Mouse (Mus musculus) heart, embryonic 15.5 days (tissue): Measurements from ENCODE around the gene Lgr4. TPM values are rescaled to one million over a fixed set of nuclear protein-coding genes. Genes with fewer than 3 reads are reported as not detected.

Experiments
- ATAC-seq: fragments of 200-750 bp; cut with Nextera tagmentation; replicated peaks from 2 replicates; pipeline ENCODE4 v1.8.0; 2017; ENCODE audit warnings: low read depth, moderate TSS enrichment; ENCODE audit not compliant: insufficient number of reproducible peaks, insufficient read depth, low FRiP score
- H3K27ac ChIP-seq: fragments of 300-500 bp; sonication (generic); 2 replicates; pipeline ENCODE4 v1.5.1; 2015; ENCODE audit warnings: mild to moderate bottlenecking, inconsistent platforms
- H3K27me3 ChIP-seq: fragments of 300-500 bp; sonication (generic); 2 replicates; pipeline ENCODE4 v1.6.1; 2015; ENCODE audit warnings: inconsistent platforms
- H3K36me3 ChIP-seq: fragments of 300-500 bp; sonication (generic); 2 replicates; pipeline ENCODE4 v1.6.1; 2015; ENCODE audit warnings: mild to moderate bottlenecking, inconsistent platforms
- H3K4me1 ChIP-seq: fragments of 300-500 bp; sonication (generic); replicated peaks from 2 replicates; pipeline ENCODE4 v1.6.1; 2015; ENCODE audit warnings: inconsistent platforms
- H3K4me2 ChIP-seq: fragments of 300-500 bp; sonication (generic); 2 replicates; pipeline ENCODE4 v1.6.1; 2015; ENCODE audit warnings: inconsistent platforms, mild to moderate bottlenecking, moderate library complexity
- H3K4me3 ChIP-seq: fragments of 300-500 bp; sonication (generic); 2 replicates; pipeline ENCODE4 v1.5.1; 2015; ENCODE audit warnings: mild to moderate bottlenecking, inconsistent platforms
- H3K9ac ChIP-seq: fragments of 300-500 bp; sonication (generic); 2 replicates; pipeline ENCODE4 v1.6.1; 2015; ENCODE audit warnings: mild to moderate bottlenecking, inconsistent platforms
- H3K9me3 ChIP-seq: fragments of 300-500 bp; sonication (generic); replicated peaks from 2 replicates; pipeline ENCODE4 v1.6.1; 2016; ENCODE audit warnings: inconsistent platforms
- WGBS: fragments of 180-500 bp; shearing (Covaris S2); methylation state at CpG from one replicate; pipeline ENCODE4 v1.1.7; 2015; ENCODE audit warnings: mixed read lengths; 5-methylcytosine and 5-hydroxymethylcytosine counted together
- polyA plus RNA-seq: library from polyadenylated mRNA; unstranded; fragments of >200 nt; fragmentation: Nextera tagmentation; extraction: Ambion mirVana; gene quantifications from 2 replicates; pipeline ENCODE4 v1.2.1, GENCODE M21; 2015

Gene Lgr4
- polyA plus RNA-seq, 1 experiment from 2014 or later: 11.3 TPM

- no peak overlapping the region for H3K9ac ChIP-seq
- no peaks in the 10 kb centered on the region for H3K9me3 ChIP-seq
- no peak overlapping the region for H3K4me3 ChIP-seq
- H3K36me3 ChIP-seq: no peaks in the 10 kb centered on the region
- no peak for ATAC-seq
- WGBS: 81% methylated on average over 10 of the region's 10 CpGs
- no peak overlapping the region for H3K27ac ChIP-seq
- no peak overlapping the region for H3K4me2 ChIP-seq
- H3K4me1 ChIP-seq: peaks cover 58% of the 10 kb centered on the region
- H3K27me3 ChIP-seq: no peaks in the 10 kb centered on the region
Measured at GRCm38 (mm10) chr2:109953048-109953717, 35.7 kb downstream of the Lgr4 start.

GRCm38 (mm10) chr2:109953893-109954292 lies 36.4 kb downstream of the Lgr4 start:
- Histone ChIP-seq H3K4me1 (peaks cover 62% of the 10 kb centered on the region), H3K9ac (no peak overlapping the region), H3K4me3 (no peak overlapping the region), H3K27ac (no peak overlapping the region), H3K9me3 (no peaks in the 10 kb centered on the region), H3K27me3 (no peaks in the 10 kb centered on the region), H3K4me2 (no peak overlapping the region), H3K36me3 (no peaks in the 10 kb centered on the region)
- no peak for ATAC-seq
- 73% methylated on average over 4 of the region's 4 CpGs for WGBS

- no peaks in the 10 kb centered on the region for H3K27me3 ChIP-seq
- no peak overlapping the region for H3K9ac ChIP-seq
- ATAC-seq: peak; percentile 39; the same call in 1 of the 2 replicates
- peak overlapping the region; percentile 60 for H3K27ac ChIP-seq
- no peak overlapping the region for H3K4me3 ChIP-seq
- H3K4me2 ChIP-seq: peak overlapping the region; percentile 20
- H3K36me3 ChIP-seq: no peaks in the 10 kb centered on the region
- 35% methylated on average over 5 of the region's 5 CpGs for WGBS
- no peaks in the 10 kb centered on the region for H3K9me3 ChIP-seq
- H3K4me1 ChIP-seq: peaks cover 63% of the 10 kb centered on the region
Measured at GRCm38 (mm10) chr2:109955060-109955459, 37.6 kb downstream of the Lgr4 start.

- no peaks in the 10 kb centered on the region for H3K27me3 ChIP-seq
- H3K4me1 ChIP-seq: peaks cover 58% of the 10 kb centered on the region
- H3K4me2 ChIP-seq: no peak overlapping the region
- H3K9me3 ChIP-seq: no peaks in the 10 kb centered on the region
- 91% methylated on average over 5 of the region's 5 CpGs for WGBS
- no peaks in the 10 kb centered on the region for H3K36me3 ChIP-seq
- no peak overlapping the region for H3K9ac ChIP-seq
- ATAC-seq: no peak
- H3K27ac ChIP-seq: peak overlapping the region; percentile 16; the same call in 1 of the 2 replicates
- no peak overlapping the region for H3K4me3 ChIP-seq
Measured at GRCm38 (mm10) chr2:109955910-109956309, 38.5 kb downstream of the Lgr4 start.

- H3K36me3 ChIP-seq: no peaks in the 10 kb centered on the region
- no peak overlapping the region for H3K4me3 ChIP-seq
- ATAC-seq: no peak
- no peaks in the 10 kb centered on the region for H3K9me3 ChIP-seq
- H3K27me3 ChIP-seq: no peaks in the 10 kb centered on the region
- WGBS: 53% methylated on average over 4 of the region's 4 CpGs
- no peak overlapping the region for H3K27ac ChIP-seq
- H3K4me1 ChIP-seq: peaks cover 52% of the 10 kb centered on the region
- no peak overlapping the region for H3K4me2 ChIP-seq
- H3K9ac ChIP-seq: no peak overlapping the region
Measured at GRCm38 (mm10) chr2:109956785-109957184, 39.3 kb downstream of the Lgr4 start.

GRCm38 (mm10) chr2:109958692-109959406 lies 41.4 kb downstream of the Lgr4 start:
- Histone ChIP-seq H3K9me3 (no peaks in the 10 kb centered on the region), H3K4me2 (no peak overlapping the region), H3K27me3 (no peaks in the 10 kb centered on the region), H3K4me1 (peaks cover 49% of the 10 kb centered on the region), H3K36me3 (no peaks in the 10 kb centered on the region), H3K27ac (no peak overlapping the region), H3K4me3 (no peak overlapping the region), H3K9ac (no peak overlapping the region)
- no peak for ATAC-seq
- WGBS: 62% methylated on average over 4 of the region's 4 CpGs

- H3K27ac ChIP-seq: no peak overlapping the region
Measured at GRCm38 (mm10) chr2:109959407-109960075, 42.1 kb downstream of the Lgr4 start.

GRCm38 (mm10) chr2:109960246-109960645 lies 42.8 kb downstream of the Lgr4 start:
- WGBS: 66% methylated on average over 3 of the region's 3 CpGs
- no peaks in the 10 kb centered on the region for H3K9me3 ChIP-seq
- no peaks in the 10 kb centered on the region for H3K36me3 ChIP-seq
- no peak overlapping the region for H3K9ac ChIP-seq
- H3K4me2 ChIP-seq: no peak overlapping the region
- no peak overlapping the region for H3K4me3 ChIP-seq
- peaks cover 39% of the 10 kb centered on the region for H3K4me1 ChIP-seq
- no peak overlapping the region for H3K27ac ChIP-seq
- no peaks in the 10 kb centered on the region for H3K27me3 ChIP-seq
- no peak for ATAC-seq

More at GRCm38 (mm10) chr2:109959407-109960075, 42.1 kb downstream of the Lgr4 start:
- Histone ChIP-seq H3K9me3 (no peaks in the 10 kb centered on the region), H3K4me1 (peaks cover 46% of the 10 kb centered on the region), H3K9ac (no peak overlapping the region), H3K36me3 (no peaks in the 10 kb centered on the region), H3K4me3 (no peak overlapping the region), H3K4me2 (no peak overlapping the region), H3K27me3 (no peaks in the 10 kb centered on the region)
- 74% methylated on average over 11 of the region's 11 CpGs for WGBS
- ATAC-seq: no peak

- H3K27ac ChIP-seq: peak overlapping the region; percentile 4; the same call in 1 of the 2 replicates
- no peak for ATAC-seq
- 62% methylated on average over 4 of the region's 4 CpGs for WGBS
- H3K9ac ChIP-seq: no peak overlapping the region
- no peaks in the 10 kb centered on the region for H3K36me3 ChIP-seq
- H3K4me1 ChIP-seq: peaks cover 33% of the 10 kb centered on the region
- H3K9me3 ChIP-seq: no peaks in the 10 kb centered on the region
- H3K4me3 ChIP-seq: no peak overlapping the region
- H3K4me2 ChIP-seq: no peak overlapping the region
- no peaks in the 10 kb centered on the region for H3K27me3 ChIP-seq
Measured at GRCm38 (mm10) chr2:109961174-109961573, 43.7 kb downstream of the Lgr4 start.

GRCm38 (mm10) chr2:109963591-109964258 lies 46.3 kb downstream of the Lgr4 start:
- no peak overlapping the region for H3K4me2 ChIP-seq
- 62% methylated on average over 5 of the region's 5 CpGs for WGBS
- no peak overlapping the region for H3K27ac ChIP-seq
- peaks cover 26% of the 10 kb centered on the region for H3K4me1 ChIP-seq
- no peak overlapping the region for H3K4me3 ChIP-seq
- H3K36me3 ChIP-seq: no peaks in the 10 kb centered on the region
- H3K27me3 ChIP-seq: no peaks in the 10 kb centered on the region
- no peak overlapping the region for H3K9ac ChIP-seq
- H3K9me3 ChIP-seq: no peaks in the 10 kb centered on the region
- no peak for ATAC-seq

- ATAC-seq: no peak
- H3K9ac ChIP-seq: no peak overlapping the region
Measured at GRCm38 (mm10) chr2:109965753-109966420, 48.4 kb downstream of the Lgr4 start.

More at GRCm38 (mm10) chr2:109965753-109966420, 48.4 kb downstream of the Lgr4 start:
- H3K27me3 ChIP-seq: no peaks in the 10 kb centered on the region
- H3K4me3 ChIP-seq: no peak overlapping the region
- H3K9me3 ChIP-seq: no peaks in the 10 kb centered on the region
- H3K36me3 ChIP-seq: no peaks in the 10 kb centered on the region
- H3K27ac ChIP-seq: no peak overlapping the region
- H3K4me1 ChIP-seq: peaks cover 36% of the 10 kb centered on the region
- no peak overlapping the region for H3K4me2 ChIP-seq
- 79% methylated on average over 9 of the region's 9 CpGs for WGBS
